Mouse (Mus musculus) gastrocnemius, adult 8-10 months (tissue): ENCODE data around the gene Wwc1. TPM values are rescaled to one million over a fixed set of nuclear protein-coding genes. Genes with fewer than 3 reads are reported as not detected.
A peak's percentile ranks its signal among the peaks of the same experiment; 100 is the strongest.

Experiments
- DNase-seq, 2 experiments: peaks; one replicate each; pipeline ENCODE4 v3.0.0; 2022; ENCODE audit warnings: low spot score in 2 of 2
- total RNA-seq, 4 experiments: library from RNA; stranded (reverse); gene quantifications; 2 replicates each; pipeline ENCODE4 v1.2.4; 2022

Wwc1 gene
- total RNA-seq = under 1 TPM in 2 of 4 experiments, not detected in 2; 0.07 to 0.10 TPM

GRCm38 (mm10) chr11:35980411-35980917 is at the start of gene Wwc1:
Gene Wwc1, minus strand, starts transcription at chr11:35980527.
- no peak for DNase-seq

DNA sequence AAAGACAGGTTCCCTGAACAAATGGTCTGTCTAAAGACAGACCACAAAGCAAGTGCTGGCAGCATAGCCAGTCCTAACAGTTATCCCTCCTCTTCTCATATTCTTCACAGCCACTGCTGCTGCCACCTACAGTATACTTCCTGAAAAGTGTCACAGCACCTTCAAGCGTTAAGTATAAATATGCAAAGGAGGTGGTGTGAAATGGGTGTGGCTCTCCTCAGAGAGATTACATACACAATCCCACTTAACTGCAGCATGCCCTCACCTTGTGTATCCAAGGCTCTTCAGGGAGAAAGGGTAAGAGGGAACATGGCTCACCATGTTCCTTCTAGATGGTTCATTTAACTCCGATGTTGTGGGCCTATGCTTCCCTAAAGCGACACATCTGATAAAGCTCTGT is 39.7 kb upstream of the Wwc1 start:
- no peak for DNase-seq

DNA sequence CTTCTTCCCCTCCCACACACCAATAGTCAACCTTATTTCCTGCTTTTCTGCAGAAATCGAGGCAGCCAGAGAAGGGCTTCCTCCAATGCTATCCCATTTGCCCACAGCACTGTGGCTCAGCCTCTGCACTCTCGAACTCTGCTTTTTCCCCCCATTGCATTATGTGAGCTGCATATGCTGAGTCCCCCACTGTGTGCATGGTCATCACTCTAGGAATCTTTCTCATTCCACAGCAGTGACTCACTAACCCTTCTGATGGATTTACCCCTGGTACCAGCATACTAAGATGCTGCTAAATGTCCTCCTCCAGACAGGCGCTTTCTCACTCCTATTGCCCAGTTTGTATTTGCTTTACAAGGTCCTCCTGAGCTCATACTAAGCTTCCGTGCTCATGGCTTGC is 32.9 kb upstream of the Wwc1 start:
- no peak for DNase-seq

- DNase-seq = no peak
Measured at GRCm38 (mm10) chr11:36009281-36010208, 29.2 kb upstream of the Wwc1 start.

GRCm38 (mm10) chr11:36002900-36003299 is 22.6 kb upstream of the Wwc1 start:
- DNase-seq = no peak

DNA sequence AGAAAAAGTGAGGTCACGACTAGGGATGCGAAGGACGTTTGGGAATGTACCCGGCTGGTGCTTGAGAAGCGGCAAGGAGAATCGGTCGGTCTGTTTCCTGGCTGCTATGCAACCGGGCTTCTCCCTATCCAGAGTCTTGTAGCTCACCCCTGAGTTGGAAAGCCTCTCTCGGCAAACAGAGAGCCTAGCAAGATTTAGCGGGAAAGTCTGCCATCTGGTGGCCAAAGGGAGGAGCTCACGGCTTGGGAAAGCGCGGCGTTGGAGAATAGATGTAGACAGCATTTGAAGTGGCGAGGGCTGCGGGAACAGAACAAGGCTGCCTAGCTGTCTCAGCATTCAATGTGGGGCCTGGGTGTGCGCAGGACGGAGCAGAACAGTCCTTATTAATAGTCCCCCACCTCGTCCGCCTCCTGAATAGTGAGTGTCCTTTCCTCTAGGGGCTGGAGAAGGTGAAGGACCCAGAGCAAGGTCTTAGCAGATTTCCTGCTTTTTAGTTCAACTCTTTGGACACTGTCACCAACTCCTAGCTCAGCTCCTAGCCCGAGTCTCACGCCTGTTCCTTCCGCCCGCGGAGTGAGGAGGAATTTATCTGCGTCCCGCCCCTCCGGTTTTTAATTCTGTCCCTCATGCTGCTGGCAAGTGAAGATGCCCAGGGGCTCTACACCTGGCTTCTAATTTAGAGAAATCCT is 21.1 kb upstream of the Wwc1 start:
- DNase-seq = peak; percentile 51

DNA sequence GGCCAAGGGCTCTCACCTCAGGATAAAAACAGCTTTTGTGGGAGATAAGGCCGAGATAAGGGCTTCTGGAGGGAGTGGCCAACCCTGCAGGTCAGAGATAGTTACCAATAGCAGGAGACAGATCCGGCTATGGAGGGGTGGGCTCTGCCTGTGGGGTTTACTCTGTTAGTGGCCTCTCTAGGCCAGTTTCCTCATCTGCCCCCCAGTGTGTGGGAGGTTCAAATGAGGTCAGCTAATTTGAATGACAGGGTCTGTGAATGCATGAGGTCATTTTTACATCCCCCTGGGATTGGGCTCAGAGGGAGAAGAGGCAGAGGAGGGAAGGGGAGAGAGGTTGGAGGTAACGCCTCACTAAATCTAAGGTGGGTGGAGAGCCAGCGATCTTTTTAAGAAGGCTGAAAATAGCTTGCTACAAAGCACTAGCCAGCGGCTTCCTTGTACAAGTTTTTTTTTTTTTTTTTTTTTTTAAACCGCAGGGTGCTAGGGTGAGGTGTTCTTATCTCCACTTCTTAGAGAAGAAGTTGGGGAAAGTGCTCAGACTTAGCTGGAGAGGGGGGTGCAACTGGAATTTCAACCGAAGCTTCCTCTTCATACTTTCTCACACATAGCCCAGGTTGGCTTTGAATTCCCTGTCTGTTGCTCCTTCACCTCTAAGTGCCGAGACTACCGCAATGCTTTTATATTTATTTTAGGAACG is 20.4 kb upstream of the Wwc1 start:
- DNase-seq = no peak

GRCm38 (mm10) chr11:36000038-36000437 is 19.7 kb upstream of the Wwc1 start:
- no peak for DNase-seq

- DNase-seq = no peak
Measured at GRCm38 (mm10) chr11:35998048-35998447, 17.7 kb upstream of the Wwc1 start.

DNA sequence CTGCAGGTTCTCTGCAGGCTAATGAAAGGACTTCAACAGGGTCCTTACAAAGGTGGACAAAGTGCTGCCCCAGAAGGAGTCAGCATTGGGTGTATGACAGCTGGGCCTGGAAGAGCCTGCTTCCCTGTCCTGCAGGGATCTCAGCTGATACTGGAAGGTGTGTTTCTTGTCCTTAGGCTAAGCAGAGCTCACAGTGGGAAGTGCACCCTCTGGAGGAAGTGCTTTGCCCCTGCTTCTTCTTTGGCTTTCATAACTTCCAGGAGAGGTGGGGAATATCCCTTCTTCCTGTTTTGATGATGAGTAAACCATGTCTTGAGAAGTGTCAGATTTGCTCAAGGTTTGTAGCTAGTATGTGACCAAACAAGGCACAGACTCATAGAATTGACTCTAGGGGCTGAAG is 15.0 kb upstream of the Wwc1 start:
- DNase-seq = no peak

DNA sequence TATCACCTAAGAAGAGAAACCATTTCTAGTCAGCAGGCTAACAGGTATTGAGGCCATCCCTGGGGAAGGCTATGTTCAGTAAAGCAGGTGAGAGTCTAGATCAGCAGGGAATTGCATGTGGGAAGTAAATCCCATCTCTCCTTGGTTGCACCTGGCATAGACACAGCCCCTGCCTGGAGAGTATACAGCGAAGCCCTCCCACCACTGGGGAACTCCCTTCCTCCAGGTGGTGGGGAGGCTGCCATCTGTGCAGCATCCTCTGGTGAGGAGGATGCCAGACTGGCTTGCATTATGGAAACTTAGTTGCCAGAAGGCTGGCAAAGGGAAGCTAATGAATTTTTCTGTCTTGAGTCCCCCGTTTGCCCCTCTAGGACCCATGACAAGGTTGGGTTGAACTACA is 11.5 kb upstream of the Wwc1 start:
- no peak for DNase-seq

GRCm38 (mm10) chr11:35989967-35990366 is 9.6 kb upstream of the Wwc1 start:
- no peak for DNase-seq

DNA sequence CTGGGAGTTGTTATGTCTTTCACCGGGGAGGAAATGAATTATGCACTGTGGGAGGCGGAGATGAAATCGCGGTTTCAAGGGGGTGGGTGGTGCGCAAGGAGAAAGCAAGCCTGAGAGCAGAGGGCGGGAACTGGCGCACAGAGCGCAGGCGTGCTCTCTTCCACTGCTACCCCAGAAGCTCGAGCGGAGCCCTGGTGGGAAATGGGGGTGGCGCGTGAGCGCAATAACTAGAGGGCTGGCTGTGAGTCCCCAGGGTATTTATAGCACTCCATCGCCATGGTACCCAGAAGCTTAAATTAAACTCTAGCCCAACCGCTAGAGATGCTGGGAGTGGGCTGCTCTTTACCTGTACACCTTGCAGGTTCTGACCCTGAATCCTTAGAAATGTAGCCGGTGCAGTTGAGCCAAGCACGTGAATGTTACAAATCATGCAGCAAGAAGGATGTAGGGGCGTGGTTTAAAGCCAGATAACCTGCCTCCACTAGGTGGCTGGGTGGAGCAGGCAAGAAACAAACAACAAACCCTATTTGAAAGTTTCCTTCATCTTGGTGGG is 5.6 kb upstream of the Wwc1 start:
- no peak for DNase-seq

DNA sequence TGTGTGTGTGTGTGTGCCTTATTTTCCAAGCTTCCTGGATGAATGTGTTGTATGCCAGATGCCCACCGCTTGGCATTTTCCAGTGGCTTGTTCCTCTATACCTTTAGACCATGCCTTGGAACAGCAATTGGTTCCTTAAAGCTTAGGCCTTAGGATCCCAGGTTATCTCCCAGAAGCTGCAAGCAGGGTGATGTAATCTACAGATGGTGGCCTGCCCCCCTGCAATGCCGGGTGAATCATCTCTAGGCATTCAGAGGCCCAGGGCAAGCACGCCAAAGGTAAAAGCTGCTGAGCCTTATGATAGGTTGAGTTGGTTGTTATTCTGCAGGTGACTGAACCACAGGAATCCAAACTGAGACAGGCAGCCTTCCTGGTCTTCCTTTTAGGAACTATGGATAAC is 2.4 kb upstream of the Wwc1 start:
- DNase-seq = no peak

- no peak for DNase-seq
Measured at GRCm38 (mm10) chr11:35979733-35980410, 455 bp downstream of the Wwc1 start.

DNA sequence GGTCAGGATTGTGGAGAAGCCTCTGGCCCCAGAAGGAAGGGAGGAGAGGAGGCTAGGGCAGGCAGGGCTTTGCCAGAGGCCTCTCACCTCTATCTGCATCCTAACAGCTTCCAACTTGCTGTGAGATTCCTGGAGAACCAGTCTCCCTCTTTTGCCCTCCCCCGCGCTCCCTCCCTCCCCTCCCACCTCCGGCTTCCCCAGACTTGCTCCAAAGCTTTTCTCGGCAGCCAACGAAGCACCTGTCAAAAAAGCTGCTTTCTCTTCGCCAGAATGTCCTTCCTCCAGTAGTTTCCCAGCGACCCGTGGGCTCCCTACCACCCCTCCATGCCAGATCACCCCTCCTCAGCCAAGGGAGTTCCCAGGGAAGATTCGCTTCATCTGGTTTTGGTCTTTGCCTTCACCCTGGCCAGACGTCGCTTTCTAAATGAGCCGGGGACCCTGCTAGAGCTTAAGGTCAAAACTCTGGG is 1.0 kb downstream of the Wwc1 start:
- DNase-seq = no peak

DNA sequence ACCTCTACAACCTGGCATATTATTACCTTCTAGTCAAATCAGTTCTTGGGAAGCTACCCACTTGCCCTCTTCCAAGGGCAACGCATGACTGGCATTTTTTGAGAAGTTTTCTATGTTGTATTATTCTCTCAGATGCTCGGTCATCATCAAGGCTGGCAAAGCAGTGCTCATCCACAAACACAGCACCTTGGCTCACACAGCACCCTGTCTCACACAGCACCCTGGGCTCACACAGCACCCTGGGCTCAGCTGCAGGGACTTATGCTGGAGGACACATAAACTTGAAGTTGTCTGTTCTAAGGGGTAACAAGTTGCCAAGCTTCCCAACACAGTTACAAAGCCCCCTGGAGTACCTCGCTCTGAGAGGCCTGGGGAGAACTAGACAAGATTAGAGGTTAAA is 2.5 kb downstream of the Wwc1 start:
- DNase-seq = no peak

GRCm38 (mm10) chr11:35977096-35977495 is 3.2 kb downstream of the Wwc1 start:
- no peak for DNase-seq

DNA sequence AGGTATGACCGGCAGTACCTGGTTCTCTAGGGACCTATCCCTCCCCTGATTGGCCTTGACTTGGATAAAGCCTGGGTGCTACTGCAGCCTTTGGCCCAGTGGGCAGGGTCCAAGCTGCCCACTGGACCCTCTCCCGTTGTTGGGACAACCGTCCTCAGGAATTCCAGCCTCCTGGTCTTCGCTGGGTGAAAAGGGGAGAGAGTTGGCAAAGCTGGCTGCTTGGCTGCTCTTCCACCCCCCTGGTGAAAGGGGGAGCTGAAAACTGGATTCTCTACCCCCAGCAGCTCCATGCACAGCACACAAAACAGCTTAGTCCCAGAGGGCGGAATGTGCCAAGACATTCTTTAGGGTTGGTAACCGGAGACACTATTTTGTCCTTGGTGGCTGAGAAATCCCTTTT is 3.8 kb downstream of the Wwc1 start:
- no peak for DNase-seq

GRCm38 (mm10) chr11:35974632-35975450 is 5.5 kb downstream of the Wwc1 start:
- DNase-seq = no peak
